Mouse (Mus musculus) forebrain, postnatal 0 days (tissue): ENCODE data around the gene Fam126b. TPM values are rescaled to one million over a fixed set of nuclear protein-coding genes. Genes with fewer than 3 reads are reported as not detected.
A peak's percentile ranks its signal among the peaks of the same experiment; 100 is the strongest.
"Not testable (repeated sequence)": the region's sequence is repeated elsewhere in the genome, so short reads cannot be mapped to it uniquely, and the experiment has no call there.

ENCODE experiments used
- ATAC-seq: fragments of 200-750 bp; cut with Nextera tagmentation; 2 replicates; pipeline ENCODE4 v1.8.0; 2017; ENCODE audit warnings: mild to moderate bottlenecking, moderate library complexity
- DNase-seq: peaks from one replicate; pipeline ENCODE4 v3.0.0-alpha.2; 2015
- H3K27ac ChIP-seq: fragments of 300-500 bp; sonication (generic); 2 replicates; pipeline ENCODE4 v1.5.1; 2014; ENCODE audit warnings: low read depth, mild to moderate bottlenecking, antibody characterized with exemption, low read length, moderate library complexity, mixed read lengths
- H3K27me3 ChIP-seq: fragments of 300-500 bp; sonication (generic); 2 replicates; pipeline ENCODE4 v1.6.1; 2014; ENCODE audit warnings: mild to moderate bottlenecking, low read length, mixed read lengths; ENCODE audit not compliant: insufficient read depth
- H3K36me3 ChIP-seq: fragments of 300-500 bp; sonication (generic); 2 replicates; pipeline ENCODE4 v1.6.1; 2014; ENCODE audit warnings: mild to moderate bottlenecking, moderate library complexity; ENCODE audit not compliant: insufficient read depth
- H3K4me1 ChIP-seq: fragments of 300-500 bp; sonication (generic); 2 replicates; pipeline ENCODE4 v1.6.1; 2014; ENCODE audit warnings: antibody characterized with exemption; ENCODE audit not compliant: insufficient read depth
- H3K4me2 ChIP-seq: fragments of 300-500 bp; sonication (generic); 2 replicates; pipeline ENCODE4 v1.6.1; 2014; ENCODE audit warnings: low read depth, mild to moderate bottlenecking, moderate library complexity
- H3K4me3 ChIP-seq: fragments of 300-500 bp; sonication (generic); 2 replicates; pipeline ENCODE4 v1.5.1; 2014; ENCODE audit warnings: low read depth, low read length, mixed read lengths
- H3K9ac ChIP-seq: fragments of 300-500 bp; sonication (generic); 2 replicates; pipeline ENCODE4 v1.6.1; 2014; ENCODE audit warnings: mild to moderate bottlenecking
- H3K9me3 ChIP-seq: fragments of 300-500 bp; sonication (generic); 2 replicates; pipeline ENCODE4 v1.6.1; 2016; ENCODE audit warnings: low read length
- CTCF ChIP-seq: sonication (generic); IDR thresholded peaks from 2 replicates; pipeline ENCODE4 v1.5.1; 2016; ENCODE audit warnings: antibody characterized with exemption, control low read depth, low read depth
- WGBS: fragments of 180-500 bp; shearing (Covaris S2); extraction: QIAGEN DNeasy Blood & Tissue Kit; methylation state at CpG from one replicate; pipeline ENCODE4 v1.1.7; 2014; 5-methylcytosine and 5-hydroxymethylcytosine counted together
- polyA plus RNA-seq: library from polyadenylated mRNA; unstranded; fragments of >200 nt; fragmentation: Nextera tagmentation; extraction: Ambion mirVana; gene quantifications from 2 replicates; pipeline ENCODE4 v1.2.1, GENCODE M21; 2015
- total RNA-seq: library from RNA; depleted of rRNA; stranded (reverse); fragments of >200 nt; gene quantifications from 2 replicates; pipeline ENCODE4 v1.2.3, GENCODE M21; 2014

The Fam126b gene
- total and polyA plus RNA-seq, 2 experiments from 2014 or later = 12.5 to 25.4 TPM

GRCm38 (mm10) chr1:58617076-58617475 lies 31.0 kb upstream of the Fam126b start:
- no peaks in the 10 kb centered on the region for H3K27me3 ChIP-seq
- H3K4me3 ChIP-seq = no peak overlapping the region
- H3K36me3 ChIP-seq = no peaks in the 10 kb centered on the region
- no peak overlapping the region for H3K4me2 ChIP-seq
- H3K9me3 ChIP-seq = no peaks in the 10 kb centered on the region
- H3K9ac ChIP-seq = no peak overlapping the region
- no peak for TF ChIP-seq CTCF
- 38% methylated on average over 5 of the region's 5 CpGs for WGBS
- H3K27ac ChIP-seq = no peak overlapping the region
- DNase-seq (peak; percentile 45), ATAC-seq (peak; percentile 73)
- 0 out of 2 replicates have a peak, but pooled peaks cover 2% of the 10 kb centered on the region for H3K4me1 ChIP-seq

- ATAC-seq (no peak), DNase-seq (no peak)
- Histone ChIP-seq H3K9ac (no peak overlapping the region), H3K4me2 (no peak overlapping the region), H3K36me3 (no peaks in the 10 kb centered on the region), H3K4me3 (no peak overlapping the region), H3K27ac (no peak overlapping the region), H3K9me3 (no peaks in the 10 kb centered on the region), H3K27me3 (no peaks in the 10 kb centered on the region), H3K4me1 (0 out of 2 replicates have a peak, but pooled peaks cover 2% of the 10 kb centered on the region)
- no peak for TF ChIP-seq CTCF
- 64% methylated on average over 3 of the region's 3 CpGs for WGBS
These were observed 30.1 kb upstream of the Fam126b start for GRCm38 (mm10) chr1:58616176-58616575.

GRCm38 (mm10) chr1:58615146-58615545 lies 29.0 kb upstream of the Fam126b start:
- ATAC-seq (no peak), DNase-seq (no peak)
- H3K27ac ChIP-seq = no peak overlapping the region
- 87% methylated on average over 4 of the region's 4 CpGs for WGBS
- no peak overlapping the region for H3K4me3 ChIP-seq
- TF ChIP-seq CTCF = no peak
- no peaks in the 10 kb centered on the region for H3K36me3 ChIP-seq
- H3K4me2 ChIP-seq = no peak overlapping the region
- H3K27me3 ChIP-seq = no peaks in the 10 kb centered on the region
- H3K9ac ChIP-seq = no peak overlapping the region
- H3K4me1 ChIP-seq = 0 out of 2 replicates have a peak, but pooled peaks cover 2% of the 10 kb centered on the region
- no peaks in the 10 kb centered on the region for H3K9me3 ChIP-seq

GRCm38 (mm10) chr1:58614424-58614823 lies 28.3 kb upstream of the Fam126b start:
- no peak overlapping the region for H3K27ac ChIP-seq
- H3K27me3 ChIP-seq = no peaks in the 10 kb centered on the region
- WGBS = 55% methylated on average over 3 of the region's 3 CpGs
- ATAC-seq (no peak), DNase-seq (no peak)
- H3K9me3 ChIP-seq = no peaks in the 10 kb centered on the region
- 0 out of 2 replicates have a peak, but pooled peaks cover 2% of the 10 kb centered on the region for H3K4me1 ChIP-seq
- no peak for TF ChIP-seq CTCF
- H3K9ac ChIP-seq = no peak overlapping the region
- H3K36me3 ChIP-seq = no peaks in the 10 kb centered on the region
- no peak overlapping the region for H3K4me2 ChIP-seq
- no peak overlapping the region for H3K4me3 ChIP-seq

GRCm38 (mm10) chr1:58613786-58614185 lies 27.7 kb upstream of the Fam126b start:
- no peak for TF ChIP-seq CTCF
- Histone ChIP-seq H3K4me1 (0 out of 2 replicates have a peak, but pooled peaks cover 2% of the 10 kb centered on the region), H3K36me3 (no peaks in the 10 kb centered on the region), H3K9me3 (no peaks in the 10 kb centered on the region), H3K4me2 (no peak overlapping the region), H3K9ac (no peak overlapping the region), H3K27me3 (no peaks in the 10 kb centered on the region), H3K27ac (no peak overlapping the region), H3K4me3 (no peak overlapping the region)
- DNase-seq = no peak
- WGBS = 83% methylated on average over 6 of the region's 6 CpGs
- ATAC-seq = no peak

GRCm38 (mm10) chr1:58610611-58611010 lies 24.5 kb upstream of the Fam126b start:
- DNase-seq (no peak), ATAC-seq (no peak)
- Histone ChIP-seq H3K4me2 (no peak overlapping the region), H3K9ac (no peak overlapping the region), H3K27me3 (no peaks in the 10 kb centered on the region), H3K4me1 (no peaks in the 10 kb centered on the region), H3K36me3 (no peaks in the 10 kb centered on the region), H3K4me3 (no peak overlapping the region), H3K27ac (no peak overlapping the region), H3K9me3 (no peaks in the 10 kb centered on the region)
- 44% methylated on average over 1 of the region's 1 CpGs for WGBS
- TF ChIP-seq CTCF = no peak

GRCm38 (mm10) chr1:58610166-58610565 lies 24.0 kb upstream of the Fam126b start:
- WGBS = 88% methylated on average over 1 of the region's 1 CpGs
- Histone ChIP-seq H3K9ac (no peak overlapping the region), H3K4me1 (no peaks in the 10 kb centered on the region), H3K27me3 (no peaks in the 10 kb centered on the region), H3K27ac (no peak overlapping the region), H3K36me3 (no peaks in the 10 kb centered on the region), H3K9me3 (no peaks in the 10 kb centered on the region), H3K4me2 (no peak overlapping the region), H3K4me3 (no peak overlapping the region)
- DNase-seq (no peak), ATAC-seq (no peak)
- no peak for TF ChIP-seq CTCF

GRCm38 (mm10) chr1:58609591-58609990 lies 23.5 kb upstream of the Fam126b start:
- not testable (repeated sequence) for H3K27me3 ChIP-seq, H3K36me3 ChIP-seq, DNase-seq, ATAC-seq, H3K9ac ChIP-seq, H3K27ac ChIP-seq, H3K4me1 ChIP-seq, H3K4me2 ChIP-seq, H3K9me3 ChIP-seq, H3K4me3 ChIP-seq
- 93% methylated on average over 5 of the region's 5 CpGs for WGBS
